Mouse (Mus musculus) retina, embryonic 14.5 days (tissue): Measurements from ENCODE around the gene D130040H23Rik.
A peak's percentile ranks its signal among the peaks of the same experiment; 100 is the strongest.

Source experiments
- DNase-seq: peaks from one replicate; pipeline ENCODE4 v3.0.0-alpha.2; 2015; ENCODE audit warnings: low spot score

The D130040H23Rik gene

DNA sequence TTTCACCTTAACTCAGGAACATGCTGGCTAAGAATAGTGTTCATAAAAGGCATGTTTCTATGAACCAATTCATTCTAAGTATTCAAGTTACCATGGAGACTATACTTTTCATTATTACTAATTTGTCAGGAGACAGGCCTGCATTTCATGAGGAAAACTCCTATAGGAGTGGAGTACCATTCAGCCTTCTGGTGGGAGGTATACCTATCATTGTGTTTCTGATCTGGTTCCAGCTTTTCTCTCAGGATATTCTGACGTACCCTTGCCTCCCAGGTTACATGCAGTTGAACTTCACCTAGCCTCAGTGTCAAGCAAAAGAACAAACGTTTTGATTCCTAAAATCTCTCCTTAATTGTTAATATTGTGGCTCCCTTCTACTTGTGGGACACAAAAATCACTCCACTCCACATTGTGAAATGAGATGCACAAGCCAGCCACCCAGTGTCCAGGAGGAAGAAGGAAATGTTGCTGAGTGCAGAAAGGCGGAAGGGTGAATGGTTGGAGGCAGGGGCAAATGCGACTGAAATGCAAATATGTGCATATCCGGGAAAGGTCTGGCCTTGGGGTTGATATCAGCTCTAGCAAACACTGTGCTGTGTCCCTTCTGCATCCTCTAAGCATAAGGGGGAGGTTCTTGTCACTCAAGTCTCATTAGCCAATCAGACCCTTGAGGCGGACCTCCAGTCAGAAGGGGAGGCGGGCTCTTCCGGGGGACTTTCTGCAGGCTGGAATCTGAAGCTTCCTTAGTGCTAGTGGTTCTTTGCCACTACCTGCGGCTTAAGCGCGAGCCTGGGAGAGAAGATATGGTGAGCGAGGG lies at the start of gene D130040H23Rik:
TSS of gene D130040H23Rik (plus strand) at position 695 of the 817 bp plus-strand sequence.
- peak; percentile 92 for DNase-seq

DNA sequence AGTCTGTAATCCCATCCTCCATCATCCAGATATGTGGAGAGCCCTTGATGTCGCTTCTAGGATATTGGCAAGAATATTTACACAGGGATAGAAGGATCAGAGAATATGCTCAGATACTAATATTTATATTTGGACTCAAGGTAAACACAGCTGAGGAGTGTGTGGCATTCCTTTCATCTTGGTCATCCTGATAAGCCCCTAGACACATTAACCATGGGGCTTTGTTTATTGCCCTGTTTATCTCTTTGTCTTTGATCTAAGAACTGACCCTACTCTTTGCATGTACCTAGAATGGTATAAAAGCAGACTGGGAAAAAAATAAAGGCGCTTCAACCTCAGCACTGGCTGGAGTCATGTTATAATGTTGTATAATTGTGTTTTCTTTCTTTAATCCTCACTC lies 28.3 kb upstream of the D130040H23Rik start:
- no peak for DNase-seq

DNA sequence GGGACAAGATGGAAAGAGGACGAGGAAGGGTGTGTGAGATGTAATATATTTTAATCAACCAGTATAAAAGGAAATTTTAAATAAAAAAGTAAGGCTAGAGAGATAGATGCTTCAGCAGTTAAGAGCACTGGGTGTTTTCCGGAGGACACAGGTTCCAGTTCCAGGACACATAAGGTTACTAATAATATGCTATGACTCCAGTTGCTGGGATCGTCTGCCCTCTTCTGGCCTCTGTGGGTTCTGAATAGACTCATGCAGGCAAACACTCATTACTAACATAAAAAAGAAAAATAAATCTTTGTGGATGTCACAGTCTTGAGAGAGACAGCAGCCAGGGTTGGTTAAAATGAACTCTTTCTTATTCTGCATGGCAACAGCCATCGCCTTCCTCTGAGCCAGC lies 2.4 kb upstream of the D130040H23Rik start:
- DNase-seq: peak; percentile 13

- DNase-seq: no peak
These were observed 299 bp downstream of the D130040H23Rik start for GRCm38 (mm10) chr8:69271203-69271554.

DNA sequence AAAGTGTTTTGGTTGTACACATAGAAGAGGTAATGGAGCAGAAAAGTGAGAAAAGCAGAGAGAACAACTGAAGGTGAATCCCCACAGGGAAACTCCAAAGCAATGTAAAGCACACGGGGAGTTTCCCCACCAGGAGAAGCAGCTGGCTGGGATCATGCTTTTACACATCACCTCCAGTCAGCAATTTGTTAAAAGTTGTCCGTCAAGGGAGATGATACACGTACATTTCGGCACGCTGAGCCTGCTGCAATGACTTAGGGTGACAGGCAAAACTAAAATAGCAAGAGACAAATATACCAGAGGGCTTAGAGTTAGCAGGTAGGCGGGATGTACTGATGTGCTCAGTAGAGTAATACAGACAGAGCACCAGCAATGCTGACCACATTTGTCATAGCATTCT lies 1.6 kb downstream of the D130040H23Rik start:
- no peak for DNase-seq

DNA sequence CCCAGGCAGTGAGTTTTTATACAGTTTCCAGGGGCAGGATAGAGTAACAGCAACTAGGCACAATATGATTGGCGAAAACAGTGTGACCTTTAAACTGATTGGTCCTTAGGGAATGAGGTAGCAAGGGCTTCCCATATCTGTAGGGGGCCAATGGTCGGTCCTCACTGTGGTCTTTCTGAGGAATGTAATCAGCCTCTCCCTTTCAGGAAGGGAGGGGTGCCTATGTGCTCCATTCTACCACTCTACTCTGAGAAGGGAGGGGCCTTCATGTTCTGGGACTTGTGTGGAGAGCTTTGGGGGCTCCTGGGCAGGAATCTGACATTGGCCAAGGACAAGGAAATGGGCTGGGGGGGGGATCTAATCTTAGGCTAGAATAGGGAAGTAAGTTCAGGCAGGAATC lies 53.9 kb downstream of the D130040H23Rik start:
- DNase-seq: no peak

- peak; percentile 90 for DNase-seq
These were observed 57.7 kb downstream of the D130040H23Rik start for GRCm38 (mm10) chr8:69328301-69329288.

- DNase-seq: peak; percentile 6
These were observed 58.4 kb downstream of the D130040H23Rik start for GRCm38 (mm10) chr8:69329289-69329688.
